Mouse (Mus musculus) bone marrow macrophage, adult 2 months (primary cell): Measurements from ENCODE around the gene Timm22.

ENCODE experiments used
- CTCF ChIP-seq: IDR thresholded peaks from 2 replicates; pipeline ENCODE4 v1.5.1; 2012; ENCODE audit warnings: low read depth, mild to moderate bottlenecking, low read length, moderate library complexity
- POLR2A ChIP-seq: IDR thresholded peaks from 2 replicates; pipeline ENCODE4 v1.6.1; 2012; ENCODE audit warnings: mild to moderate bottlenecking, low read depth, low read length, borderline replicate concordance

GRCm38 (mm10) chr11:76364038-76364437 is 42.7 kb upstream of the Timm22 start:
- TF ChIP-seq CTCF, result no peak
- TF ChIP-seq POLR2A, result no peak
